Mouse (Mus musculus) splenic B cell, adult 2 months (primary cell): Measurements from ENCODE around the gene Hipk1.
A peak's percentile ranks its signal among the peaks of the same experiment; 100 is the strongest.
"Not testable (repeated sequence)": the region's sequence is repeated elsewhere in the genome, so short reads cannot be mapped to it uniquely, and the experiment has no call there.

Experiments used
- DNase-seq: peaks from one replicate; pipeline ENCODE4 v3.0.0-alpha.2; 2011; ENCODE audit warnings: low read depth, low spot score
- H3K27me3 ChIP-seq: 2 replicates; pipeline ENCODE4 v1.6.1; 2012; ENCODE audit warnings: mild to moderate bottlenecking, low read length, moderate library complexity, mixed read lengths; ENCODE audit not compliant: control insufficient read depth, poor library complexity, insufficient read depth, severe bottlenecking
- H3K36me3 ChIP-seq: 2 replicates; pipeline ENCODE4 v1.6.1; 2012; ENCODE audit warnings: mild to moderate bottlenecking, low read length, moderate library complexity, mixed read lengths; ENCODE audit not compliant: control insufficient read depth, poor library complexity, insufficient read depth, severe bottlenecking

The Hipk1 gene

GRCm38 (mm10) chr3:103808891-103809798 lies 17.8 kb upstream of the Hipk1 start, which contains the start of the genes Dclre1b, Ap4b1 and Gm43064:
Gene Dclre1b (minus strand): TSS chr3:103809444.
Gene Ap4b1 (plus strand): TSS chr3:103809520.
Gene Gm43064 (plus strand): TSS chr3:103809573.
- DNase-seq: peak; percentile 95
- Histone ChIP-seq H3K36me3 (peaks cover 7% of the 10 kb centered on the region; the same call in 1 of the 2 replicates), H3K27me3 (no peaks in the 10 kb centered on the region)

- H3K36me3 ChIP-seq: peaks cover 4% of the 10 kb centered on the region; the same call in 1 of the 2 replicates
Observed at GRCm38 (mm10) chr3:103805671-103806070, 14.3 kb upstream of the Hipk1 start.

GRCm38 (mm10) chr3:103802861-103803260 lies 11.5 kb upstream of the Hipk1 start:
- Histone ChIP-seq H3K36me3 (peaks cover 4% of the 10 kb centered on the region; the same call in 1 of the 2 replicates), H3K27me3 (no peaks in the 10 kb centered on the region)
- peak; percentile 15 for DNase-seq

More at GRCm38 (mm10) chr3:103805671-103806070, 14.3 kb upstream of the Hipk1 start:
- H3K27me3 ChIP-seq: no peaks in the 10 kb centered on the region
- no peak for DNase-seq

- H3K27me3 ChIP-seq: no peaks in the 10 kb centered on the region
- H3K36me3 ChIP-seq: peaks cover 4% of the 10 kb centered on the region; the same call in 1 of the 2 replicates
- DNase-seq: peak; percentile 70
Observed at GRCm38 (mm10) chr3:103801631-103802531, 10.5 kb upstream of the Hipk1 start.

- Histone ChIP-seq H3K36me3 (no peaks in the 10 kb centered on the region), H3K27me3 (no peaks in the 10 kb centered on the region)
- DNase-seq: no peak
Observed at GRCm38 (mm10) chr3:103799507-103799906, 8.1 kb upstream of the Hipk1 start.

- no peaks in the 10 kb centered on the region for H3K36me3 ChIP-seq
- H3K27me3 ChIP-seq: no peaks in the 10 kb centered on the region
- no peak for DNase-seq
Observed at GRCm38 (mm10) chr3:103796389-103796788, 5.0 kb upstream of the Hipk1 start.

- no peak for DNase-seq
- no peaks in the 10 kb centered on the region for H3K36me3 ChIP-seq
- no peaks in the 10 kb centered on the region for H3K27me3 ChIP-seq
Observed at GRCm38 (mm10) chr3:103792566-103792965, 1.2 kb upstream of the Hipk1 start.

- not testable (repeated sequence) for H3K27me3 ChIP-seq, DNase-seq, H3K36me3 ChIP-seq
Observed at GRCm38 (mm10) chr3:103792111-103792406, 696 bp upstream of the Hipk1 start.

GRCm38 (mm10) chr3:103790346-103791145 lies 817 bp downstream of the Hipk1 start:
- Histone ChIP-seq H3K36me3 (no peaks in the 10 kb centered on the region), H3K27me3 (no peaks in the 10 kb centered on the region; the same call in 1 of the 2 replicates)
- DNase-seq: peak; percentile 36

GRCm38 (mm10) chr3:103789891-103790345 lies 1.4 kb downstream of the Hipk1 start:
- H3K36me3 ChIP-seq: no peaks in the 10 kb centered on the region
- peak; percentile 49 for DNase-seq
- no peaks in the 10 kb centered on the region; the same call in 1 of the 2 replicates for H3K27me3 ChIP-seq

- no peaks in the 10 kb centered on the region; the same call in 1 of the 2 replicates for H3K27me3 ChIP-seq
- no peaks in the 10 kb centered on the region for H3K36me3 ChIP-seq
- no peak for DNase-seq
Observed at GRCm38 (mm10) chr3:103789096-103789495, 2.3 kb downstream of the Hipk1 start.

- DNase-seq: peak; percentile 56
- Histone ChIP-seq H3K27me3 (no peaks in the 10 kb centered on the region; the same call in 1 of the 2 replicates), H3K36me3 (no peaks in the 10 kb centered on the region)
Observed at GRCm38 (mm10) chr3:103787225-103787624, 4.1 kb downstream of the Hipk1 start.

- H3K27me3 ChIP-seq: no peaks in the 10 kb centered on the region; the same call in 1 of the 2 replicates
- no peaks in the 10 kb centered on the region for H3K36me3 ChIP-seq
- peak; percentile 55 for DNase-seq
Observed at GRCm38 (mm10) chr3:103782844-103783609, 8.3 kb downstream of the Hipk1 start.
